Mouse (Mus musculus): ENCODE results near the gene 1810013L24Rik. TPM values are rescaled to one million over a fixed set of nuclear protein-coding genes. Genes with fewer than 3 reads are reported as not detected.
"Not testable (repeated sequence)": the region's sequence is repeated elsewhere in the genome, so short reads cannot be mapped to it uniquely, and the experiment has no call there.

Gene 1810013L24Rik
- polyA plus RNA-seq, 1 experiment from 2014 or later, result 20.9 TPM

- Histone ChIP-seq H3K27me3 (no peaks in the 10 kb centered on the region), H3K4me3 (no peak overlapping the region), H3K27ac (no peak overlapping the region), H3K9me3 (no peaks in the 10 kb centered on the region), H3K9ac (no peak overlapping the region), H3K36me3 (no peaks in the 10 kb centered on the region), H3K4me2 (no peak overlapping the region), H3K4me1 (peaks cover 9% of the 10 kb centered on the region)
- WGBS, result 78% methylated on average over 5 of the region's 5 CpGs
- ATAC-seq (ENCODE audit: insufficient number of reproducible peaks, low FRiP score, low TSS enrichment, low read depth), result no peak
These were observed 37.6 kb downstream of the 1810013L24Rik start for GRCm38 (mm10) chr16:8867406-8867955.

- Histone ChIP-seq H3K4me2 (no peak overlapping the region), H3K4me1 (peaks cover 7% of the 10 kb centered on the region), H3K9me3 (no peaks in the 10 kb centered on the region), H3K27ac (no peak overlapping the region), H3K36me3 (no peaks in the 10 kb centered on the region), H3K27me3 (no peaks in the 10 kb centered on the region), H3K9ac (no peak overlapping the region), H3K4me3 (no peak overlapping the region)
- no peak for ATAC-seq (ENCODE audit: insufficient number of reproducible peaks, low FRiP score, low TSS enrichment, low read depth)
- 87% methylated on average over 3 of the region's 3 CpGs for WGBS
These were observed 38.6 kb downstream of the 1810013L24Rik start for GRCm38 (mm10) chr16:8868506-8868905.

- Histone ChIP-seq H3K27ac (no peak overlapping the region), H3K4me1 (no peaks in the 10 kb centered on the region), H3K4me2 (no peak overlapping the region), H3K9ac (no peak overlapping the region), H3K9me3 (no peaks in the 10 kb centered on the region), H3K27me3 (no peaks in the 10 kb centered on the region), H3K36me3 (no peaks in the 10 kb centered on the region), H3K4me3 (no peak overlapping the region)
- ATAC-seq (ENCODE audit: insufficient number of reproducible peaks, low FRiP score, low TSS enrichment, low read depth), result no peak
- 28% methylated on average over 2 of the region's 2 CpGs for WGBS
These were observed 39.8 kb downstream of the 1810013L24Rik start for GRCm38 (mm10) chr16:8869715-8870114.

- H3K27ac ChIP-seq, result no peak overlapping the region
- H3K9me3 ChIP-seq, result no peaks in the 10 kb centered on the region
- H3K27me3 ChIP-seq, result no peaks in the 10 kb centered on the region
- WGBS, result 85% methylated on average over 6 of the region's 6 CpGs
- H3K36me3 ChIP-seq, result no peaks in the 10 kb centered on the region
- H3K4me2 ChIP-seq, result no peak overlapping the region
- no peak overlapping the region for H3K4me3 ChIP-seq
- no peak overlapping the region for H3K9ac ChIP-seq
- no peak for ATAC-seq (ENCODE audit: insufficient number of reproducible peaks, low FRiP score, low TSS enrichment, low read depth)
- H3K4me1 ChIP-seq, result no peaks in the 10 kb centered on the region
These were observed 41.5 kb downstream of the 1810013L24Rik start for GRCm38 (mm10) chr16:8871376-8871775.

DNA sequence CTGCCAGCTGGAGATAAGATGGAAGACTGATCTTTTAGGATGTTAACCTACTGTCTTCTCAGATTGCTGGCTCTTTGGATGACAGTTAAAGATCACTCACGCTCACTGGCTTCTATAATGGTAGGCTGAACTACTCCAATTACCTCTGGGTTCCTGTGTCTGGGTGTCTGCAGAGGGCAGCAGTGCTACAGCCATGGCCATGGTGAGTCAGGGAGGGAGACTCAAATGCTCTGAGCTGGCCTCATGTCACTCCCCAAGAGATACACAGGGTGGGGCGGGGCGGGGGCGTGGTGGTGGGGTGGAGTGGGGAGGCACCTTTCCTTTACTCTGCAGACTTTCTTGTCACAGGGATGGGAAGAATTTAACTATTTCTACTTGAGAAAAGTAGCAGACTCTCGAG is 42.1 kb downstream of the 1810013L24Rik start:
- H3K4me3 ChIP-seq, result no peak overlapping the region
- H3K9me3 ChIP-seq, result no peaks in the 10 kb centered on the region
- no peak overlapping the region for H3K4me2 ChIP-seq
- ATAC-seq (ENCODE audit: insufficient number of reproducible peaks, low FRiP score, low TSS enrichment, low read depth), result no peak
- H3K36me3 ChIP-seq, result no peaks in the 10 kb centered on the region
- H3K4me1 ChIP-seq, result no peaks in the 10 kb centered on the region
- H3K9ac ChIP-seq, result no peak overlapping the region
- no peak overlapping the region for H3K27ac ChIP-seq
- 33% methylated on average over 5 of the region's 5 CpGs for WGBS
- no peaks in the 10 kb centered on the region for H3K27me3 ChIP-seq

GRCm38 (mm10) chr16:8872486-8872885 is 42.6 kb downstream of the 1810013L24Rik start:
- Histone ChIP-seq H3K4me1 (no peaks in the 10 kb centered on the region), H3K36me3 (no peaks in the 10 kb centered on the region), H3K27me3 (no peaks in the 10 kb centered on the region), H3K27ac (no peak overlapping the region), H3K4me3 (no peak overlapping the region), H3K9me3 (no peaks in the 10 kb centered on the region), H3K9ac (no peak overlapping the region), H3K4me2 (no peak overlapping the region)
- 78% methylated on average over 3 of the region's 3 CpGs for WGBS
- no peak for ATAC-seq (ENCODE audit: insufficient number of reproducible peaks, low FRiP score, low TSS enrichment, low read depth)

DNA sequence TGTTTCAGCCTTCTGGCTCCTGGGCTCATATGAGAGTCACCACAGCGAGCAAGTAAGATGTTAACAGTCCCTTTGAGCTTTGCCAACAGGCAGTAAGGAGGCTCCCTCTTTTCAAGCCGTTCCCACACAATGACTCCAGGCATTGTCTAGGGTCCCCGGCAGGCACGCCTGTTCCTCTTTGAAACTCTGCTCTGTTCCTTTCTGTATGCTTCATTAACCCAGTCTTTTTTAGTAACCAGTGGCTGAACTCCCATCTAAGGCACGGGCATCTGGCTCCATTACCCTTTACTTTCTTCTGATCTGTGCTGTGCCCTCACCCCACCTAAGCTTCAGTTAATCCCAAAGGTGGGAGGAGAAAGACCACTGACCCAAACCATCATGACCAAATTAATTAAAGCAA is 50.2 kb downstream of the 1810013L24Rik start:
- Histone ChIP-seq H3K27me3 (no peaks in the 10 kb centered on the region), H3K4me3 (no peak overlapping the region), H3K9me3 (no peaks in the 10 kb centered on the region), H3K27ac (no peak overlapping the region), H3K9ac (no peak overlapping the region), H3K4me2 (no peak overlapping the region), H3K36me3 (no peaks in the 10 kb centered on the region), H3K4me1 (no peaks in the 10 kb centered on the region; the same call in 1 of the 2 replicates)
- 61% methylated on average over 5 of the region's 5 CpGs for WGBS
- no peak for ATAC-seq (ENCODE audit: insufficient number of reproducible peaks, low FRiP score, low TSS enrichment, low read depth)

- no peak overlapping the region for H3K4me2 ChIP-seq
- H3K27me3 ChIP-seq, result no peaks in the 10 kb centered on the region
- H3K9ac ChIP-seq, result no peak overlapping the region
- H3K4me1 ChIP-seq, result no peaks in the 10 kb centered on the region; the same call in 1 of the 2 replicates
- no peak for ATAC-seq (ENCODE audit: insufficient number of reproducible peaks, low FRiP score, low TSS enrichment, low read depth)
- H3K9me3 ChIP-seq, result no peaks in the 10 kb centered on the region
- H3K36me3 ChIP-seq, result no peaks in the 10 kb centered on the region
- WGBS, result 46% methylated on average over 11 of the region's 11 CpGs
- no peak overlapping the region for H3K4me3 ChIP-seq
- no peak overlapping the region for H3K27ac ChIP-seq
These were observed 53.9 kb downstream of the 1810013L24Rik start for GRCm38 (mm10) chr16:8883674-8884241.

DNA sequence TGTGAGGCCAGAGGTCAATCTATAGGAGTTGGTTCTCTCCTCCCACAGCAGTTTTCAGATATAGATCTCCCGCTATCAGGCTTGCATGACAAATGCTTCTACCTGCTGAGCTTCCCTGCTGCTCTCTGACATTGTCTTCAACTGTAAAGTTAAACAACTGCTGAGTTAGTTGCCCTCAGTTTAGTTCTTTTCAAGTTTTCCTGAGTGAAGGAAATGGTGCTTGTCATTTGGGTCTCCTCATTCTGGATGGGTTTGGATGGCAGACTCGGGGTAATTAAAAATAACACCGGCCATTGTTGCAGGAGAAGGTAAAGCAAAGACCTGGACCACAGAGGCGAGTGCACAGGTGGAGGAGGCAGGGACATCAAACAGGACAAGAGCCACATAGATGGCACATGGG is 64.3 kb downstream of the 1810013L24Rik start:
- WGBS, result 47% methylated on average over 4 of the region's 4 CpGs
- not testable (repeated sequence) for H3K9me3 ChIP-seq; H3K4me3 ChIP-seq; H3K4me2 ChIP-seq; H3K9ac ChIP-seq; H3K27me3 ChIP-seq; H3K36me3 ChIP-seq; ATAC-seq (ENCODE audit: insufficient number of reproducible peaks, low FRiP score, low TSS enrichment, low read depth); H3K4me1 ChIP-seq; H3K27ac ChIP-seq

GRCm38 (mm10) chr16:8895301-8895700 is 65.4 kb downstream of the 1810013L24Rik start:
- no peaks in the 10 kb centered on the region for H3K4me1 ChIP-seq
- no peak overlapping the region for H3K9ac ChIP-seq
- no peak overlapping the region for H3K27ac ChIP-seq
- no peak overlapping the region for H3K4me2 ChIP-seq
- H3K27me3 ChIP-seq, result no peaks in the 10 kb centered on the region
- WGBS, result 92% methylated on average over 4 of the region's 4 CpGs
- H3K9me3 ChIP-seq, result no peaks in the 10 kb centered on the region
- ATAC-seq (ENCODE audit: insufficient number of reproducible peaks, low FRiP score, low TSS enrichment, low read depth), result no peak
- no peaks in the 10 kb centered on the region for H3K36me3 ChIP-seq
- no peak overlapping the region for H3K4me3 ChIP-seq

GRCm38 (mm10) chr16:8906115-8906514 is 76.2 kb downstream of the 1810013L24Rik start:
- not testable (repeated sequence) for H3K36me3 ChIP-seq; H3K9ac ChIP-seq; H3K4me1 ChIP-seq; ATAC-seq (ENCODE audit: insufficient number of reproducible peaks, low FRiP score, low TSS enrichment, low read depth); H3K4me2 ChIP-seq; H3K27ac ChIP-seq; H3K27me3 ChIP-seq; H3K4me3 ChIP-seq; H3K9me3 ChIP-seq
- WGBS, result 18% methylated on average over 2 of the region's 2 CpGs
